Mouse (Mus musculus) embryonic facial prominence, embryonic 13.5 days (tissue): ENCODE data around the gene Agpat3. TPM values are rescaled to one million over a fixed set of nuclear protein-coding genes. Genes with fewer than 3 reads are reported as not detected.
"Not testable (repeated sequence)": the region's sequence is repeated elsewhere in the genome, so short reads cannot be mapped to it uniquely, and the experiment has no call there.

Experiments
- ATAC-seq: fragments of 200-750 bp; cut with Nextera tagmentation; 2 replicates; pipeline ENCODE4 v1.8.0; 2017; ENCODE audit warnings: low read depth; ENCODE audit not compliant: insufficient number of reproducible peaks, insufficient read depth, low FRiP score, low TSS enrichment
- H3K27ac ChIP-seq: fragments of 300-500 bp; sonication (generic); 2 replicates; pipeline ENCODE4 v1.5.1; 2015; ENCODE audit warnings: moderate library complexity, mild to moderate bottlenecking, inconsistent platforms
- H3K27me3 ChIP-seq: fragments of 300-500 bp; sonication (generic); 2 replicates; pipeline ENCODE4 v1.6.1; 2015; ENCODE audit warnings: mild to moderate bottlenecking, inconsistent platforms
- H3K36me3 ChIP-seq: fragments of 300-500 bp; sonication (generic); 2 replicates; pipeline ENCODE4 v1.6.1; 2015; ENCODE audit warnings: mild to moderate bottlenecking, inconsistent platforms
- H3K4me1 ChIP-seq: fragments of 300-500 bp; sonication (generic); 2 replicates; pipeline ENCODE4 v1.6.1; 2015; ENCODE audit warnings: inconsistent platforms
- H3K4me2 ChIP-seq: fragments of 300-500 bp; sonication (generic); 2 replicates; pipeline ENCODE4 v1.6.1; 2015; ENCODE audit warnings: moderate library complexity, mild to moderate bottlenecking, inconsistent platforms
- H3K4me3 ChIP-seq: fragments of 300-500 bp; sonication (generic); 2 replicates; pipeline ENCODE4 v1.5.1; 2015; ENCODE audit warnings: mild to moderate bottlenecking, inconsistent platforms
- H3K9ac ChIP-seq: fragments of 300-500 bp; sonication (generic); 2 replicates; pipeline ENCODE4 v1.6.1; 2015; ENCODE audit warnings: mild to moderate bottlenecking, inconsistent platforms
- H3K9me3 ChIP-seq: fragments of 300-500 bp; sonication (generic); 2 replicates; pipeline ENCODE4 v1.6.1; 2016; ENCODE audit warnings: inconsistent platforms
- WGBS: fragments of 180-500 bp; shearing (Covaris S2); methylation state at CpG from one replicate; pipeline ENCODE4 v1.1.7; 2015; ENCODE audit warnings: mixed read lengths; 5-methylcytosine and 5-hydroxymethylcytosine counted together
- polyA plus RNA-seq: library from polyadenylated mRNA; unstranded; fragments of >200 nt; fragmentation: Nextera tagmentation; extraction: Ambion mirVana; gene quantifications from 2 replicates; pipeline ENCODE4 v1.2.1, GENCODE M21; 2015

The Agpat3 gene
- polyA plus RNA-seq, 1 experiment from 2014 or later: 51.9 TPM

- not testable (repeated sequence) for H3K27me3 ChIP-seq, H3K9me3 ChIP-seq, H3K4me3 ChIP-seq, H3K36me3 ChIP-seq, H3K4me2 ChIP-seq, H3K27ac ChIP-seq, H3K9ac ChIP-seq, ATAC-seq
- peaks cover 20% of the 10 kb centered on the region; the same call in 1 of the 2 replicates for H3K4me1 ChIP-seq
- 85% methylated on average over 3 of the region's 3 CpGs for WGBS
Observed at GRCm38 (mm10) chr10:78358999-78359398, 6.7 kb upstream of the Agpat3 start.

GRCm38 (mm10) chr10:78358266-78358665 is 6.0 kb upstream of the Agpat3 start:
- H3K9ac ChIP-seq: no peak overlapping the region
- no peaks in the 10 kb centered on the region; the same call in 1 of the 2 replicates for H3K27me3 ChIP-seq
- no peak overlapping the region for H3K4me2 ChIP-seq
- H3K4me3 ChIP-seq: no peak overlapping the region
- ATAC-seq: no peak
- WGBS: 80% methylated on average over 4 of the region's 4 CpGs
- H3K9me3 ChIP-seq: no peaks in the 10 kb centered on the region
- peaks cover 20% of the 10 kb centered on the region for H3K4me1 ChIP-seq
- H3K36me3 ChIP-seq: no peaks in the 10 kb centered on the region
- no peak overlapping the region for H3K27ac ChIP-seq

GRCm38 (mm10) chr10:78357742-78358141 is 5.5 kb upstream of the Agpat3 start:
- peaks cover 24% of the 10 kb centered on the region for H3K4me1 ChIP-seq
- H3K9me3 ChIP-seq: no peaks in the 10 kb centered on the region
- 84% methylated on average over 5 of the region's 5 CpGs for whole genome bisulfite sequencing
- ATAC-seq: no peak
- H3K27me3 ChIP-seq: no peaks in the 10 kb centered on the region; the same call in 1 of the 2 replicates
- no peak overlapping the region for H3K4me2 ChIP-seq
- no peak overlapping the region for H3K27ac ChIP-seq
- no peak overlapping the region for H3K9ac ChIP-seq
- no peaks in the 10 kb centered on the region for H3K36me3 ChIP-seq
- H3K4me3 ChIP-seq: no peak overlapping the region

- Histone ChIP-seq H3K27ac (no peak overlapping the region), H3K9ac (no peak overlapping the region), H3K27me3 (no peaks in the 10 kb centered on the region), H3K4me2 (0 out of 2 replicates have a peak overlapping the region, but pooled peaks have one; percentile 10), H3K4me1 (peaks cover 32% of the 10 kb centered on the region), H3K9me3 (no peaks in the 10 kb centered on the region), H3K4me3 (no peak overlapping the region), H3K36me3 (no peaks in the 10 kb centered on the region)
- WGBS: 45% methylated on average over 1 of the region's 1 CpGs
- peak; percentile 38; the same call in 1 of the 2 replicates for ATAC-seq
Observed at GRCm38 (mm10) chr10:78355931-78356593, 3.8 kb upstream of the Agpat3 start.

- no peak overlapping the region for H3K27ac ChIP-seq
- no peaks in the 10 kb centered on the region for H3K9me3 ChIP-seq
- 0 out of 2 replicates have a peak overlapping the region, but pooled peaks have one; percentile 97 for H3K9ac ChIP-seq
- peaks cover 5% of the 10 kb centered on the region; the same call in 1 of the 2 replicates for H3K36me3 ChIP-seq
- H3K4me3 ChIP-seq: no peak overlapping the region
- 52% methylated on average over 4 of the region's 4 CpGs for WGBS
- H3K4me1 ChIP-seq: peaks cover 37% of the 10 kb centered on the region
- ATAC-seq: no peak
- no peaks in the 10 kb centered on the region for H3K27me3 ChIP-seq
- H3K4me2 ChIP-seq: no peak overlapping the region
Observed at GRCm38 (mm10) chr10:78353196-78353595, 907 bp upstream of the Agpat3 start.

- H3K27me3 ChIP-seq: no peaks in the 10 kb centered on the region
- WGBS: 19% methylated on average over 8 of the region's 8 CpGs
- peak overlapping the region; percentile 97 for H3K9ac ChIP-seq
- ATAC-seq: no peak
- H3K9me3 ChIP-seq: no peaks in the 10 kb centered on the region
- H3K4me2 ChIP-seq: peak overlapping the region; percentile 84
- H3K4me3 ChIP-seq: peak overlapping the region; percentile 93
- H3K36me3 ChIP-seq: peaks cover 7% of the 10 kb centered on the region; the same call in 1 of the 2 replicates
- H3K27ac ChIP-seq: peak overlapping the region; percentile 60; the same call in 1 of the 2 replicates
- H3K4me1 ChIP-seq: peaks cover 37% of the 10 kb centered on the region
Observed at GRCm38 (mm10) chr10:78352666-78353030, 359 bp upstream of the Agpat3 start.

GRCm38 (mm10) chr10:78351564-78351886 is 764 bp downstream of the Agpat3 start:
- ATAC-seq: no peak
- Histone ChIP-seq H3K9ac (peak overlapping the region; percentile 97), H3K4me3 (peak overlapping the region; percentile 93), H3K36me3 (peaks cover 7% of the 10 kb centered on the region; the same call in 1 of the 2 replicates), H3K4me2 (peak overlapping the region; percentile 84), H3K27ac (peak overlapping the region; percentile 60; the same call in 1 of the 2 replicates), H3K4me1 (peaks cover 35% of the 10 kb centered on the region), H3K9me3 (no peaks in the 10 kb centered on the region), H3K27me3 (no peaks in the 10 kb centered on the region)
- 4% methylated on average over 13 of the region's 13 CpGs for whole genome bisulfite sequencing

GRCm38 (mm10) chr10:78350796-78351556 is 1.3 kb downstream of the Agpat3 start:
- H3K4me2 ChIP-seq: peak overlapping the region; percentile 84
- peaks cover 7% of the 10 kb centered on the region; the same call in 1 of the 2 replicates for H3K36me3 ChIP-seq
- peaks cover 29% of the 10 kb centered on the region for H3K4me1 ChIP-seq
- H3K27ac ChIP-seq: no peak overlapping the region
- peak overlapping the region; percentile 97 for H3K9ac ChIP-seq
- H3K27me3 ChIP-seq: no peaks in the 10 kb centered on the region
- peak overlapping the region; percentile 93 for H3K4me3 ChIP-seq
- H3K9me3 ChIP-seq: no peaks in the 10 kb centered on the region
- 33% methylated on average over 6 of the region's 6 CpGs for WGBS
- ATAC-seq: no peak

GRCm38 (mm10) chr10:78349464-78350165 is 2.7 kb downstream of the Agpat3 start:
- Histone ChIP-seq H3K4me1 (peaks cover 29% of the 10 kb centered on the region), H3K36me3 (peaks cover 7% of the 10 kb centered on the region; the same call in 1 of the 2 replicates), H3K9me3 (no peaks in the 10 kb centered on the region), H3K4me2 (no peak overlapping the region), H3K9ac (0 out of 2 replicates have a peak overlapping the region, but pooled peaks have one; percentile 17), H3K27ac (no peak overlapping the region), H3K4me3 (no peak overlapping the region), H3K27me3 (no peaks in the 10 kb centered on the region)
- WGBS: 78% methylated on average over 15 of the region's 15 CpGs
- ATAC-seq: no peak

- peaks cover 29% of the 10 kb centered on the region for H3K4me1 ChIP-seq
- no peak for ATAC-seq
- no peak overlapping the region for H3K9ac ChIP-seq
- 89% methylated on average over 5 of the region's 5 CpGs for WGBS
- H3K4me3 ChIP-seq: no peak overlapping the region
- no peak overlapping the region for H3K4me2 ChIP-seq
- no peaks in the 10 kb centered on the region for H3K27me3 ChIP-seq
- H3K27ac ChIP-seq: no peak overlapping the region
- H3K9me3 ChIP-seq: no peaks in the 10 kb centered on the region
- H3K36me3 ChIP-seq: peaks cover 13% of the 10 kb centered on the region; the same call in 1 of the 2 replicates
Observed at GRCm38 (mm10) chr10:78348211-78348610, 4.1 kb downstream of the Agpat3 start.

GRCm38 (mm10) chr10:78347486-78347885 is 4.8 kb downstream of the Agpat3 start:
- no peak overlapping the region for H3K4me3 ChIP-seq
- peaks cover 14% of the 10 kb centered on the region; the same call in 1 of the 2 replicates for H3K36me3 ChIP-seq
- H3K9me3 ChIP-seq: no peaks in the 10 kb centered on the region
- no peaks in the 10 kb centered on the region for H3K27me3 ChIP-seq
- no peak overlapping the region for H3K27ac ChIP-seq
- WGBS: 77% methylated on average over 6 of the region's 6 CpGs
- H3K4me2 ChIP-seq: no peak overlapping the region
- H3K9ac ChIP-seq: no peak overlapping the region
- H3K4me1 ChIP-seq: peaks cover 23% of the 10 kb centered on the region
- ATAC-seq: no peak
